Mouse (Mus musculus) testis, adult 2 months (tissue): Measurements from ENCODE around the gene Tmem216. TPM values are rescaled to one million over a fixed set of nuclear protein-coding genes. Genes with fewer than 3 reads are reported as not detected.
A peak's percentile ranks its signal among the peaks of the same experiment; 100 is the strongest.

Experiments used
- H3K27ac ChIP-seq: fragments of 200-500 bp; 2 replicates; pipeline ENCODE4 v1.5.1; 2012; ENCODE audit warnings: low read depth, low read length; ENCODE audit not compliant: control insufficient read depth, insufficient read depth
- H3K27me3 ChIP-seq: fragments of 200-500 bp; 2 replicates; pipeline ENCODE4 v1.6.1; 2012; ENCODE audit warnings: mild to moderate bottlenecking, low read length, moderate library complexity; ENCODE audit not compliant: control insufficient read depth, insufficient read depth
- H3K36me3 ChIP-seq: fragments of 200-500 bp; 2 replicates; pipeline ENCODE4 v1.6.1; 2012; ENCODE audit warnings: mild to moderate bottlenecking, low read length; ENCODE audit not compliant: control insufficient read depth, insufficient read depth
- H3K4me1 ChIP-seq: fragments of 200-500 bp; 2 replicates; pipeline ENCODE4 v1.6.1; 2012; ENCODE audit warnings: low read length; ENCODE audit not compliant: control insufficient read depth, insufficient read depth
- H3K4me3 ChIP-seq: fragments of 200-500 bp; 2 replicates; pipeline ENCODE4 v1.5.1; 2012; ENCODE audit warnings: low read depth, mild to moderate bottlenecking, low read length, moderate library complexity, mixed read lengths; ENCODE audit not compliant: control insufficient read depth
- CTCF ChIP-seq: fragments of 200-500 bp; IDR thresholded peaks from 2 replicates; pipeline ENCODE4 v1.5.1; 2012; ENCODE audit warnings: low read depth, mild to moderate bottlenecking, inconsistent platforms, low read length, moderate library complexity; ENCODE audit not compliant: control insufficient read depth, insufficient read depth, insufficient replicate concordance
- POLR2A ChIP-seq: fragments of 200-500 bp; IDR thresholded peaks from 2 replicates; pipeline ENCODE4 v1.6.1; 2012; ENCODE audit warnings: low read depth, mild to moderate bottlenecking, inconsistent platforms, low read length, moderate library complexity; ENCODE audit not compliant: control insufficient read depth
- polyA plus RNA-seq: library from polyadenylated mRNA; depleted of rRNA; stranded (reverse); fragments of >200 nt; gene quantifications from 2 replicates; pipeline ENCODE4 v1.2.3, GENCODE M21; 2012; rRNA removed

Gene Tmem216
- polyA plus RNA-seq, result 37.4 and 39.5 TPM in 2 replicates

DNA sequence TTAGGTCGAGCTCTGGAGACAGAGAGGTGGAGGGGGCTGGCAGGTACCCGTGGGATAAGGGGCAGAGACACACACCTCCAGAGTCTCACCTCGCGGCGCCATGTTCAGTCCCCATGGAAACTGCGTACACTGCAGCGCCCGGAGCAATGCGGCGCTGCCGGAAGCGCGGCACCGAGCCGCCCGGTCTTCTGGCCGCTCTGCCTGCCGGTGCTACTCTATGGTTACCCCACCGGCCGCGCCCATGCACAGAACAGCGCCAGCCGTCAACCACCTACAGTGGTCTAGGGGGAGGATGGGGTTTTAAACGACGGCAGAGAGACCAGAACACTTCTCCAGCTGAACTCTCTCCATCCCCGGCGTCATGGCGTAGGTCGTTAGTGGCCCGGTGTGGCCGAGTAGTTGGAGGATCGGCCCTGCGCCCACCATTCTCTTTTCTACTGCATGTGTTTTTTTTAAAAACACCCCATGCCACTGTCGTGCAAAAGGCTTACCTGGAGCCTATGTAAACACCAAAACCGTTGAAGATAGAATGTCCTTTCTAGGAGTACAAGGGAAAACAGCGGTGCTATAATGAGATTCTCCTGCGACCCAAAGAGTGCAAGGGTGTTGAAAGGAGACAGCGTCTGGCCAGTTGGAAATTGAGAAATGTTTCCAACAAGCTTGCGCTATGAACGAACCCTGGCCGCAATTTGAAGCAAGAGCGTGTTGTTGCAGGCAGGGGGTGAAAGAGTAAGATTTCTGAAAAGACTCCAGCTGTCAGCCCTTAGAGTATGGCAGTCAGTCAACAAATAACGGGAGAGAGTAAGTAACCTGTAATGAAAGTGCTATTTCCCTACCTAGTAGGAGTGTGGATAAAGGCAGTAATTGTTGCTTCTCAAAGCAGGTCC, at the start of gene Tmem216:
Gene Tmem216 (minus strand): TSS at position 615 of the 887 bp plus-strand sequence.
- H3K27ac ChIP-seq, result peak within 1 kb of the TSS; percentile 86
- peaks cover 5% of the 10 kb centered on the region; the same call in 1 of the 2 replicates for H3K4me1 ChIP-seq
- H3K36me3 ChIP-seq, result no peaks in the 10 kb centered on the region; the same call in 1 of the 2 replicates
- H3K4me3 ChIP-seq, result peak within 1 kb of the TSS; percentile 97
- TF ChIP-seq CTCF, result no peak
- peak; percentile 83 for TF ChIP-seq POLR2A
- no peaks in the 10 kb centered on the region for H3K27me3 ChIP-seq

GRCm38 (mm10) chr19:10605293-10605900, 49.4 kb upstream of the Tmem216 start, which contains the start of the genes Ddb1 and Tkfc:
Gene Ddb1, plus strand, starts transcription at chr19:10605327.
Gene Tkfc, minus strand, starts transcription at chr19:10605654.
- peak within 1 kb of the TSS; percentile 96 for H3K27ac ChIP-seq

DNA sequence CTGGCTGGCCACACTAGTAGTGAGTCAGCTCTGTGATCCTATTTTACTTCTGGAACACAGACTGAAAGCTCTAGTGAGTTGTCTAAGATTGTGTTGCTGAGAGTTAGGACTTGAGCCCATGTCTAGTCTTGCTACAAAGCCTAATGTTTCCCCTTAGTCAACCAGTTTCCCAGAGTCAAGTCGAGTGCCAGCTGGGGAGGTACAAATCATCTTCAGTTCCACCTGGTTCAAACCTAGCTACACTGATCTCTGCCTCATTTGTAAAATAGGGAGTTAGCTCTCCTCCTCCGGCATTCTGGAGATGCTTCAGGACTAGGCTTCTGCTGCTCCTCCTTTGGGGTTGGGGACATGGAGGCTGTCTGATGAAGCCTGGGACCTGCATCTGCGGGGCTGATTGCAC, 48.5 kb upstream of the Tmem216 start:
- Histone ChIP-seq H3K4me3 (peak overlapping the region; percentile 100), H3K27me3 (no peaks in the 10 kb centered on the region), H3K4me1 (peaks cover 16% of the 10 kb centered on the region), H3K27ac (peak overlapping the region; percentile 96), H3K36me3 (peaks cover 7% of the 10 kb centered on the region)
- TF ChIP-seq CTCF (no peak), POLR2A (no peak; the same call in 1 of the 2 replicates)

More at GRCm38 (mm10) chr19:10605293-10605900, 49.4 kb upstream of the Tmem216 start, which contains the start of the genes Ddb1 and Tkfc:
- Histone ChIP-seq H3K4me1 (peaks cover 16% of the 10 kb centered on the region), H3K4me3 (peak within 1 kb of the TSS; percentile 100), H3K36me3 (peaks cover 9% of the 10 kb centered on the region), H3K27me3 (no peaks in the 10 kb centered on the region)
- TF ChIP-seq CTCF (no peak; the same call in 1 of the 2 replicates), POLR2A (peak; percentile 99)

DNA sequence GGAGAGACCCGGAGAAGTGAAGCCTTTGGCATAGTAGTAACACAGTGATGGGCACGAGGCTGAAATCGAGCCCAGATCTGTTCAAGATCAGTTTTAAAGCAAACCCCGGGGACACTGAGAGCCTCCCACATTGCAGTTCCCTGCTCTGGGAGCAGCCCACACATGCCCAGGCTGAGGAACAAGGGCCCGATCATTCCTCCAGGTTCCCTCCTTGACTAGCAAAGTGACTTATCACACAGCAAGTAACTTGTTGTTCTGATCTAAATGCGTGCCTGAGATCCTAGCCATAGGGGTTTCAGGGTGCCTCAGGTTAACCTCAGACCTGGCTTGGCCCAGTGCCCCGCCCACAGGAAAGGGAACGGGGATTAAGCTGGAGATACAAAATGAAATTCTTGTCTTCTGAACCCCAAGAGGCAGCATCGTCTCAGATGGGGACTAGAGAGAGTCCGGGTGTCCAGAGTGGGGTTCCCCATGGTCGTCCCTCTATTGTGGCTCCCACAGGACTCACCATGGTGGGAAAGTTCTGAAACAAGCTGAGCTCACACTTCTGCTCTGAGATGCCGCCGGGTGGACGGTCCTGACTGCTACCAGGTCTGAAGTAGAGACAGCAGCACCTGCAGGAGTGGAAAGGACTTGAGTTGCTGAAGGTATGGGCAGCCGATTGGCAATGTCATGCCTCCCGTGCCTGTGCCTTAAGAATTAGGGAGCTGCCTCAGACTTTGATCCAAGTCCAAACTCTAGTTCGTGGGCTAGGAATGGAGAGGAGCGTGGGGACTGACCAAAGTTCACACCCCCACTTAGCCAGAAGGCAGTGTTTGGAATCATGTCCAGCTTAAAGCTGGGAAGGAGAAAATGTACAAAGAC, 47.9 kb upstream of the Tmem216 start:
- Histone ChIP-seq H3K4me3 (peak overlapping the region; percentile 100), H3K4me1 (peaks cover 16% of the 10 kb centered on the region), H3K27me3 (no peaks in the 10 kb centered on the region), H3K36me3 (peaks cover 6% of the 10 kb centered on the region), H3K27ac (peak overlapping the region; percentile 96)
- TF ChIP-seq POLR2A (peak; percentile 27; the same call in 1 of the 2 replicates), CTCF (no peak)

DNA sequence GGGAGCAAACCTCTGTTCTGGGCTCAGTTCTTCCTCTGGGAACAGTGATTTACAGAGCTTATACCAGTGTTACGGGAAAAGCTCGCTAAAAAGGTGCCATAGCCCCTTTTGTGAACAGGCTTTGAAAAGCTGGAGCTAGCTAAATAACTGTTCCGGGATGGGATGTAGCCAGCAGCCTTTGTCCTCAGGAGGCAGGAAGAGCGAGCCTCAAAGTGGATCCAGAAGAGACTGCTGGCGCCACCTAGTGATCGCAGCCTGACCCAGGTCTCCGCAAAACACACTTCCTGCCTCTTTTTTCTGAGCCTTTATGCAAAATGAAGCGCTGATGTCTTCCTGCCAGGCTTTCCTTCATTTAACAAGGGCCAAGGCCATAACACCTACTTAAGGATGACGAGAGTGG, 46.7 kb upstream of the Tmem216 start:
- Histone ChIP-seq H3K4me3 (no peak overlapping the region; the same call in 1 of the 2 replicates), H3K4me1 (peaks cover 16% of the 10 kb centered on the region), H3K27me3 (no peaks in the 10 kb centered on the region), H3K36me3 (peaks cover 6% of the 10 kb centered on the region), H3K27ac (peak overlapping the region; percentile 82)
- TF ChIP-seq CTCF (peak; percentile 74; the same call in 1 of the 2 replicates), POLR2A (0 out of 2 replicates have a peak, but pooled peaks have one; percentile 1)

DNA sequence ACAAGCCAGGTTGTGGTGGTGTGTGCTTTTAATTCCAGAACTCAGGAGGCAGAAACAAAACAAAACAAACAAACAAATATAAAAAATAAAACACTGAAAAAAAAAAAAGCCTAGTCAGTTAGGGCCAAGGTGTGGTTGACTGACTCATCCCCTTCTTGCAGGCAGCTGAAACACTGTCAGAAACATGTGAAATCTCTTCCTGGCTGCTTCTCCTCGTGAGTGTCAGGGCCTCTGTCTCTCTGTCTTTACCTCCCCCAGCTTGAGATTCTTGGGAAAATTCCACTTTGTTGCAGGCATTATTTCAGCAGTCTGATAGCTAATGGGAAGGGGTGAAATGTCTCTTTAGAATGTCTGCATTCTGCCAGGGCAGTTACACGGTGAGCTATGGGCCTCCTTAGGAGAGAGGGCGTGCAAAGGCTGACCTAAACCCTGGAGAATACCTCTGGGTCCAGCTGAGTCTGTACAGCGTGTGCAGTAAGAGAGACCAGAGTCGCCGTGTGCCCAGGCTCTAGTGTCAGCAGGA, 46.3 kb upstream of the Tmem216 start:
- peaks cover 16% of the 10 kb centered on the region for H3K4me1 ChIP-seq
- H3K36me3 ChIP-seq, result peaks cover 8% of the 10 kb centered on the region
- H3K27ac ChIP-seq, result peak overlapping the region; percentile 55
- no peak overlapping the region for H3K4me3 ChIP-seq
- peak; percentile 17; the same call in 1 of the 2 replicates for TF ChIP-seq POLR2A
- no peak for TF ChIP-seq CTCF
- H3K27me3 ChIP-seq, result no peaks in the 10 kb centered on the region
